Mouse (Mus musculus): ENCODE measurements at regions not wholly inside any gene's neighbourhood (a gene's known extent, or its start where the extent isn't known, plus 50 kb on each side); places are given as distances from the start of the nearest gene placed in this dataset.

GRCm38 (mm10) chr6:14063735-14064134 is 192.4 kb upstream of the 2610001J05Rik start:
- peak in 1 of 2 experiments; percentile 7 for DNase-seq (ENCODE audit: low spot score in 2 of 2)

- no peak for DNase-seq (ENCODE audit: low spot score in 2 of 2)
These were observed 175.2 kb upstream of the 2610001J05Rik start for GRCm38 (mm10) chr6:14046560-14046959.

- DNase-seq (ENCODE audit: low spot score in 2 of 2), result no peak
These were observed 173.3 kb upstream of the 2610001J05Rik start for GRCm38 (mm10) chr6:14044654-14045053.

GRCm38 (mm10) chr6:14025898-14026297 is 154.6 kb upstream of the 2610001J05Rik start:
- no peak for DNase-seq (ENCODE audit: low spot score in 2 of 2)

GRCm38 (mm10) chr6:14018928-14019327 is 147.6 kb upstream of the 2610001J05Rik start:
- DNase-seq (ENCODE audit: low spot score in 2 of 2), result no peak

- DNase-seq (ENCODE audit: low spot score in 2 of 2), result peak in 1 of 2 experiments; percentile 35
These were observed 111.5 kb upstream of the 2610001J05Rik start for GRCm38 (mm10) chr6:13982606-13983389.

- DNase-seq (ENCODE audit: low spot score in 2 of 2), result peak in 1 of 2 experiments; percentile 20
These were observed 103.6 kb upstream of the 2610001J05Rik start for GRCm38 (mm10) chr6:13974710-13975506.

- DNase-seq (ENCODE audit: low spot score in 2 of 2), result no peak
These were observed 93.2 kb upstream of the 2610001J05Rik start for GRCm38 (mm10) chr6:13964471-13964870.

GRCm38 (mm10) chr6:13964013-13964412 is 92.7 kb upstream of the 2610001J05Rik start:
- DNase-seq (ENCODE audit: low spot score in 2 of 2), result no peak

- no peak for DNase-seq (ENCODE audit: low spot score in 2 of 2)
These were observed 78.3 kb upstream of the 2610001J05Rik start for GRCm38 (mm10) chr6:13949640-13950039.

- no peak for DNase-seq (ENCODE audit: low spot score in 2 of 2)
These were observed 49.8 kb upstream of the 2610001J05Rik start for GRCm38 (mm10) chr6:13920809-13921760.
